Mouse (Mus musculus): ENCODE measurements around the gene Adcy7.

Gene Adcy7

DNA sequence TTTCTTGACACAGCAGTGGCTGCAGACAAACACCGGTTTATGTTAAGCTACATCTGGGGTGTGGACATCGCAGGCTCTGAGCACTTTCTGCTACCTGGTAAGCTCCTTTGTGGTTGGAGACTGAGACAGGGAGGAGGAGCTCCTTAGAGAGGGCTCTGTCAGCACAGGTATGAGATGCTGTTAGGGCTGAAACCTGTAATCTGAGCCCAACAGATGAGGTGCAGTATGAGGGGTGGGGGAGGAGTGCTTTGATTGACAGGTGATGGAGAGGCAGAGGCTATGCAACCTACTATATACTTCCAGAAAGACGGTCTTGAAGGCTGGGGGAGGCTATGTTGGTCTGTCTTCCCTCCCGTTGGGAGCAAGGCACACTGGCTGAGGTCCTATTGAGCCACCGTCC, 7.0 kb downstream of the Adcy7 start:
- no peak for DNase-seq

- DNase-seq, result no peak
Measured at GRCm38 (mm10) chr8:88279670-88280069, 7.5 kb downstream of the Adcy7 start.

GRCm38 (mm10) chr8:88280904-88281303, 8.7 kb downstream of the Adcy7 start:
- no peak for DNase-seq

DNA sequence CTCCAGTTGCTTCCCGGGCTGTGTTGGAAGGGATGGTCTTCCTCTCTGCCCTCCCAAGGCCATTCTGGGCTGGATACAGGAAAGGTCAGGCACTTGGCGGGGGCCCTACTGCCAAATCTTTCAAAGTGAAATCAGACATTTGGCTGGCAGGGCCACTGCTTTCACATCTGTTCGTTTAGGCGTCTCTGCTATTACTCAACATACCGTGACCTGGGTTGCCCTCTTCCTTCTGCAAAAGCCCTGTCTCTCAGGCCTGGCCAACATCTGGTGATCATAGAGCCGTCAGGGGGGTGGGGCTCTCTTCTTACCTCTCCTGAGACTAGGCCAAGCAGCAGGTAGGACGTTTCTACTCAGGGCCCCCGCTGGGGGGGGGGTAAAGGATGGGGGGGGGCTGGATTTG, 10.5 kb downstream of the Adcy7 start:
- peak; percentile 38 for DNase-seq

- no peak for DNase-seq
Measured at GRCm38 (mm10) chr8:88283243-88284115, 11.3 kb downstream of the Adcy7 start.

DNA sequence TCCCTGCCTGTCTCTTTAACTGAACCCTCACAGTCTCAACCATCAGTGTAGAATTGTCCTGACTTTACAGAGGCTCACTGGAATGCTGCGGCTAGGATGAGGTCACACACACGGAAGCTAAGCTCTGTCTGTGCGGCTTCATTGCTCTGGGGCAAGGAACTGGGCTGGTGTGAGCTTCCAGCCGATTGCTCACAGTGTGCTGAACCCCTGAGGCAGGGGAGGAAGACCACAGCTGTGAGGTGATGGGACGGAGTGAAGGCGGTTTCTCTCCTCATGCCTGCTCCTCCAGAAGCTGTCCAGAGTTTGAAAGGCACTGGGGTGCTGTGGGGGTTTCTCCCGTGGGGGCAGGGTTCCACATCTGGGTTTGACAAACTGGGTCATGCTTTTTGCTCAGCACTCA, 12.5 kb downstream of the Adcy7 start:
- DNase-seq, result no peak

- no peak for DNase-seq
Measured at GRCm38 (mm10) chr8:88285469-88286356, 13.5 kb downstream of the Adcy7 start.

GRCm38 (mm10) chr8:88286421-88286960, 14.3 kb downstream of the Adcy7 start:
- DNase-seq, result no peak

GRCm38 (mm10) chr8:88288622-88289242, 16.5 kb downstream of the Adcy7 start:
- no peak for DNase-seq

DNA sequence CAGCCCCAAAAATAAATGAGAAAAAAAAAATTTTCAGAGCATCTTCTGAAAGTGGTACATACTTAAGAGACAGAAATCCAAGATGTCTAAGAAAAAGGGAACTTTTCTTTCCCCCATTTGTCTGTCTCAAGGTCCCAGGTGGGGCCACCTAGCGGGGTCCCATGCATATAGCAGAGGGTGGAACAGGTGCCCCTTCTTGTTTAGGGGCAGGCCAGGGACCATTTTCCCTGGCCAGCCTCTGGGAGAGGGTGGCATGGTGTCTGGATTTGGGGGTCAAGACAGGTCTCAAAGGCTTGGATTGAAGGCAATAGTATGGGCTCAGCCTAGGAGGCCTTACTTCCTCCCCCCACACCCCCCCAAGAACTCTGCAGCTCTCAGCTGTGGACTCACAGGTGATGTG, 17.7 kb downstream of the Adcy7 start:
- DNase-seq, result no peak

DNA sequence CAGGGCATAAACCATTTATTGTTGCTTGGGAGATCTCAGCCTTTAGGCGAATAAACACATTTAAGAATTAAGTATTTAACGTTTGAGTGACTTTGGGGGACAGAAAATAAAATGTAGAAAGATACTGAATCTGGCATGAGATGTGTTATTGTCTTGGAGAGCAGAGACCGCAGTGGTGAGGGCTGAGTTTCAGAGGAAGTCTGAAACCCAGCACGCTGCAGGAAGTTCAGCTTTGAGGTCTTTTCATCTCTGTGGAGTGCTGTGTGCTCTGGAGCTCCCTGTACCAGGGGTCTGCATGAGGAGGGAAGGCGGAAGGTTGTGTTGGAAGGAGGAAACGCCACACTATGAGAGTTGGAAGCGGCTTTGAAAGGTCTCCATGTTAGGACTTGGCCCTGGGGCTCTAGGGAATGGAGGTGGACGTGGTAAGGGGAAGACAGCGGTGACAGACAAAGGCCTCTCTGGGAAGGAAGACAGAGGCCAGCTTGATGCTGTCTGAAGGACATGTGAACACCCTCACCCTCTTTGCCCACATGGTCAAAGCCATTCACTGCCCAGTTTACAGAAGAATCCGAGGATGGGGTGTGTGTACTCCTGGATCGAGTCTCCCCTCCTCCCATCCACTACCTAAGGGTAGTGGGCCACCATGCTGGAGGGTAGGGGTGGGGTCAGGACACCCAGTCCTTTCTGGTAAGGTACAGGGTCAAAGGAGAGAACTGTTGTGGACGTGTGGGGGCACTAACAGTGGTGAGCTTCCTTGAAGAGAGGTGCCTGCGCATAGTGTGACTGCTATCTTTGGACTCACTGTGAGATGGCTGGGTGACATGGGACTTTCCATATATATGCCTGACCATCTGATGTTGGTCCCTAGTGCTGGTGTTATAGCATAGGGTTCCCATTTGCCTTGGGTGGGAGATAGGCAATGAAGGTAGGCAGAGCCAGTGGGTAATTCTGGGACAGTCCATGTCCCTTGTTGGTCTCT, 18.4 kb downstream of the Adcy7 start:
- DNase-seq, result no peak

GRCm38 (mm10) chr8:88291305-88291690, 19.1 kb downstream of the Adcy7 start:
- no peak for DNase-seq

DNA sequence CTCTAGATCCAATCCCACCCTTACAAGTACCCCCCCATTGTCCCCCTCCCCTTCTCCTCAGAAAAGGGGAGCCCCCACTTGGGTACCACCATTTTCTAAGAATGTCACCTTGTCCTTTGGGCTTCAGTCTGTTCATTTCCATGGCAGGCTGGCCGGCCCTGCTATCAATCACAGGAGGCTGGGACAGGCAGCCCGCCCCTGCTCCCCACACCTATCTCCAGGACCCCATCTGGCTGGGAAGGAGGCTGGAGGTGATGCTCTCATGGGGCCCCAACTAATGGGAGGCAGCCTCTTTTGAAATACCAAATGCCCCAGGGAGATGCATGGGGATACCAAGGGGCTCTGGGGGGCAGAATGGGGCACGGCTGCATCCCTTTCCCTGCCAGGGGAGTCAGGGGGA, 20.7 kb downstream of the Adcy7 start:
- DNase-seq, result no peak

- DNase-seq, result no peak
Measured at GRCm38 (mm10) chr8:88293590-88294356, 21.6 kb downstream of the Adcy7 start.

DNA sequence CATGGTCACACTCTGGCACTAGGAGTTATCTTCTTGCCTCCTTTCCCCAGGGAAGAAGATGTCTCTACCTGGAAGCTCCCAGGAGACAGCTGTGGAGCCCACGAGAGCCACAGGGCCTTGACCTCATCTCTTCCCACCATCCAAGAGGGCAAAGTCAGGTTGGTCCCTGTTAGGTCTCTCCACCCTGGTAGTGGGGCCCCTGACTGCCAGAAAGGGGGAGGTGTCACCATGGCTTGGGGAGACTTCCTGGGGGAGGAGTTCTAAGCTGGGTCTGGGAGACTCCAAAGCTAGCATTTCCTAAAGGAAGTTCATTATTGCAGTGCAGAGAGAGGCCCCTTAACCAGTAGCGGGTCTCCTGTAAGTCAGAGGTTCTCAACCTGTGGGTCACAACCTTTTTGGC, 22.8 kb downstream of the Adcy7 start:
- DNase-seq, result no peak

GRCm38 (mm10) chr8:88297976-88298732, 26.0 kb downstream of the Adcy7 start:
- peak; percentile 24 for DNase-seq

DNA sequence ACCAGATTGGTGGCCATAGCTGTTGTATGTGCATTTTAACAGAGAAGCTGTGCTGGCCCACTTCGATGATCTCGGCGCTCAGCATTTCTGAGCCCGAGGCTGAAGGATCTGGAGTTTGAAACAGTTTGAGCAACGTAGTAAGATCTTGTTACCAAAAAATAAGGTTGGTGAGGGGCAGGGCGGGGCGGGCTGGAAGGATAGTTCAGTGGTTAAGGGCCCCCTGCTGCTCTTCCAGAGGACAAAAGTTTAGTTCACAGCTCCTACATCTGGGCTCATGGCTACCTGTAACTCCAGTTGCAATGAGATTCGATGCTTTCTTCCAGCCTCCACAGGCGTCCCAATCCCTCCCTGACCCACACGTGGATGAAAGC, 26.5 kb downstream of the Adcy7 start:
- DNase-seq, result no peak

DNA sequence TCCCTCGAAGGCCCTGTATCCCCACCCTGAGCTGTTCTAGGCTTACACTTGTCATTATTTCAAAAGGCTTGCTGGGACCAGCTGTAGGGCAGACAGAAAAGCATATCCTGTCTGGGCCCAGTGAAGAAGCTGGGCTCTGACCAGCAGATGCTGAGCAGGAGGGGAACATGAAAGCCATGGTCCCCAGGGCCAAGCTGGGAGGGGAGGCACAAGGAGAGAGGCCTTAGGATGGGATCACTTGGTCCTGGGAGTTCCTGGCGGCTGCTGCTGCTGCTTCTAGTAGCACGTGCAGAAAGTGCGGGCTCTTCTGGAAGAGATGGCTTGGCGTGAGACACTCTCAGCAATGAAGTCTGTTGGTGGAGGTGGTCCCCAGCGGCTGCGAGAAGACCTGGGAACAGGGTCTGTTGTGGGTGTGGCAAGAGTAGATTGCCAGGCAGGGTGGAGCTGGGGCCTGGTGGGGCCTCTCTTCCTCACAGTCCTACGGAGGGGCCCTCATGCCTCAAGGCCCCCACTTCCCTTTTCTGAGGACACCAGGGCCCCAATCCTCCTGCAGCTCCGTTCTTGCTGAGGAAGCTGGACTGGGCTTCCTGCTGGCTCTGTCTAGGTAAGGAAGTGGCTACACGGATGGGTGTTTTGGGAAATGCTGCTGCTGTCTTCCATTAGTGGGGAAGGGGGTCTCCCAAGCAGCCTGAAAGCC, 27.9 kb downstream of the Adcy7 start:
- no peak for DNase-seq

GRCm38 (mm10) chr8:88301589-88302437, 29.6 kb downstream of the Adcy7 start:
- no peak for DNase-seq
